Comparison of ENCODE assay signal across 9 mouse cellular contexts in genomic region chr17:24937266-24937665, GRCm38 (mm10). TPM values are rescaled to one million over a fixed set of nuclear protein-coding genes. Genes with fewer than 3 reads are reported as not detected.
A peak's percentile ranks its signal among the peaks of the same experiment; 100 is the strongest.
DNase-seq lines count a peak whose midpoint lies in the region; ATAC-seq and TF ChIP-seq lines count a peak whose summit lies in the region.
"Had no signal": no experiment of that assay in that cellular context is flagged by ENCODE, and none has a peak within 500 bp of the region (broad histone marks: within the 10 kb centered on the region; RNA-seq: fewer than 3 reads in every experiment).

No protein-coding gene starts in this region.

- in situ Hi-C loops in ES-E14 (cut with MboI; ENCODE audit: low sequenced_read_pairs in 2 of 2, unreplicated experiment in 2 of 2) = no loop called here

- ATAC-seq in heart, embryonic 14.5 days (ENCODE audit: insufficient number of reproducible peaks, insufficient read depth, low FRiP score, low read depth) = no peak
- no peak for ATAC-seq in forebrain, postnatal 0 days

- H3K27ac ChIP-seq in heart, embryonic 14.5 days (replicated peaks in 1 of 2; ENCODE audit: control insufficient read depth in 1 of 2, insufficient read depth in 1 of 2, low read depth in 2 of 2, low read length in 2 of 2) = peak overlapping the region; percentile 63 to 83
- no peak overlapping the region for H3K27ac ChIP-seq in ES-E14 (ENCODE audit: insufficient read depth, low read depth, low read length, poor library complexity, severe bottlenecking)
- H3K27ac ChIP-seq in forebrain, postnatal 0 days (ENCODE audit: low read depth, low read length) = peak overlapping the region; percentile 92
- H3K27ac ChIP-seq in midbrain, embryonic 10.5 days (replicated peaks) = peak overlapping the region; percentile 88

- WGBS in heart, embryonic 14.5 days = 49% methylated on average over 6 of the region's 6 CpGs
- WGBS in forebrain, postnatal 0 days = 43% methylated on average over 6 of the region's 6 CpGs
- 48% methylated on average over 6 of the region's 6 CpGs for WGBS in midbrain, embryonic 10.5 days

- H3K9ac ChIP-seq in heart, embryonic 14.5 days (ENCODE audit: low read length) = peak overlapping the region; percentile 80
- H3K9ac ChIP-seq in ES-E14 (ENCODE audit: insufficient read depth, low read depth, low read length, poor library complexity, severe bottlenecking) = peak overlapping the region; percentile 41; the same call in 1 of the 2 replicates
- H3K9ac ChIP-seq in forebrain, postnatal 0 days = peak overlapping the region; percentile 92

- peak overlapping the region; percentile 68 for H3K4me2 ChIP-seq in heart, embryonic 14.5 days (ENCODE audit: low read length)
- H3K4me2 ChIP-seq in forebrain, postnatal 0 days (ENCODE audit: low read depth) = peak overlapping the region; percentile 68

- peaks cover 6 to 19% of the 10 kb centered on the region in 2 experiments for H3K4me1 ChIP-seq in heart, embryonic 14.5 days (ENCODE audit: control insufficient read depth in 2 of 2, insufficient read depth in 2 of 2, low read length in 2 of 2)
- H3K4me1 ChIP-seq in ES-E14 (ENCODE audit: control insufficient read depth in 2 of 2, insufficient read depth in 2 of 2, low read length in 2 of 2, poor library complexity in 1 of 2) = 0 out of 4 replicates have a peak, but pooled peaks cover 0 to 3% of the 10 kb centered on the region in 2 experiments
- H3K4me1 ChIP-seq in forebrain, postnatal 0 days (ENCODE audit: insufficient read depth) = peaks cover 16% of the 10 kb centered on the region
- H3K4me1 ChIP-seq in midbrain, embryonic 10.5 days = peaks cover 21% of the 10 kb centered on the region

- peaks cover 16% of the 10 kb centered on the region; the same call in 1 of the 2 replicates for H3K36me3 ChIP-seq in heart, embryonic 14.5 days (ENCODE audit: control insufficient read depth, insufficient read depth, low read length)
- H3K36me3 ChIP-seq in ES-E14 (ENCODE audit: control insufficient read depth, insufficient read depth, low read length, poor library complexity, severe bottlenecking) = no peaks in the 10 kb centered on the region; the same call in 1 of the 2 replicates
- peaks cover 3% of the 10 kb centered on the region for H3K36me3 ChIP-seq in forebrain, postnatal 0 days (ENCODE audit: insufficient read depth)
- H3K36me3 ChIP-seq in midbrain, embryonic 10.5 days = peaks cover 30% of the 10 kb centered on the region; the same call in 1 of the 2 replicates

- H3K4me3 ChIP-seq in heart, embryonic 14.5 days (ENCODE audit: control insufficient read depth in 1 of 2, insufficient read depth in 1 of 2, low read depth in 1 of 2, low read length in 2 of 2) = peak overlapping the region; percentile 73 to 80
- H3K4me3 ChIP-seq in ES-E14 (ENCODE audit: insufficient read depth in 1 of 2, low read depth in 1 of 2, low read length in 2 of 2, poor library complexity in 1 of 2, severe bottlenecking in 1 of 2) = peak overlapping the region; percentile 39 to 98
- H3K4me3 ChIP-seq in forebrain, postnatal 0 days (ENCODE audit: low read depth, low read length) = peak overlapping the region; percentile 90
- peak overlapping the region; percentile 91 for H3K4me3 ChIP-seq in midbrain, embryonic 10.5 days

- H3K27me3 ChIP-seq in heart, embryonic 14.5 days (ENCODE audit: control insufficient read depth, insufficient read depth, low read length) = no peaks in the 10 kb centered on the region
- H3K27me3 ChIP-seq in forebrain, postnatal 0 days (ENCODE audit: insufficient read depth, low read length) = no peaks in the 10 kb centered on the region
- no peaks in the 10 kb centered on the region for H3K27me3 ChIP-seq in midbrain, embryonic 10.5 days (ENCODE audit: low read depth, poor library complexity, severe bottlenecking)
- H3K27me3 ChIP-seq: Patski had no signal

- no peaks in the 10 kb centered on the region for H3K9me3 ChIP-seq in heart, embryonic 14.5 days (ENCODE audit: control insufficient read depth, low read length)
- H3K9me3 ChIP-seq in ES-E14 (ENCODE audit: control insufficient read depth, insufficient read depth, low read depth, low read length) = no peaks in the 10 kb centered on the region
- H3K9me3 ChIP-seq in forebrain, postnatal 0 days (ENCODE audit: low read length) = no peaks in the 10 kb centered on the region
- H3K9me3 ChIP-seq in midbrain, embryonic 10.5 days (replicated peaks) = no peaks in the 10 kb centered on the region

- DNase-seq in heart, adult 11 months = no peak
- DNase-seq in ES-E14 (ENCODE audit: low read depth, low spot score) = no peak
- DNase-seq in forebrain, postnatal 0 days = no peak
- no peak for DNase-seq in midbrain, embryonic 10.5 days (ENCODE audit: low spot score)
- no peak for DNase-seq in Muller cell, postnatal 12 days (ENCODE audit: inconsistent ontology term)
- DNase-seq in cerebellum, adult 11 months = no peak
- DNase-seq in kidney, adult 9 months = no peak

- TF ChIP-seq CTCF in forebrain, postnatal 0 days (IDR thresholded peaks at IDR 0.05; ENCODE audit: low read depth) = peak; percentile 47

TF ChIP-seq in ES-E14, 5 proteins besides CTCF, POLR2A, EP300 and RAD21:
- TF ChIP-seq MAFK (IDR thresholded peaks at IDR 0.05; ENCODE audit: insufficient read depth, low read depth, low read length) = no peak
- TF ChIP-seq CHD2 (IDR thresholded peaks at IDR 0.05; ENCODE audit: low read depth, low read length) = no peak
- TF ChIP-seq HCFC1 (IDR thresholded peaks at IDR 0.05; ENCODE audit: borderline replicate concordance, insufficient read depth, low read length) = no peak
- TF ChIP-seq ZC3H11A (IDR thresholded peaks at IDR 0.05; ENCODE audit: borderline replicate concordance, low read depth, low read length) = no peak
- peak; percentile 51; the same call in 1 of the 2 replicates for TF ChIP-seq ZNF384 (IDR thresholded peaks at IDR 0.05; ENCODE audit: low read depth, low read length)
TF ChIP-seq in ES-E14: peak in this region for 1.

RNA-seq across cellular contexts. Expression of gene Mapk8ip3, which starts 0.5 kb away (rescaled TPM):
- polyA plus RNA-seq in heart, embryonic 14.5 days (2014; fragmentation: Nextera tagmentation; extraction: Ambion mirVana) = 27.8 and 31.0 TPM in 2 replicates
- total RNA-seq in ES-E14 (2012; rRNA removed) = 55.7 and 63.7 TPM in 2 replicates
- total RNA-seq in forebrain, postnatal 0 days (2014; rRNA removed) = 128 and 151 TPM in 2 replicates
- 50.3 and 65.1 TPM in 2 replicates for polyA plus RNA-seq in forebrain, postnatal 0 days (2015; fragmentation: Nextera tagmentation; extraction: Ambion mirVana)
- polyA plus RNA-seq in midbrain, embryonic 10.5 days (2016; fragmentation: Nextera tagmentation; extraction: Ambion mirVana) = 40.1 and 53.9 TPM in 2 replicates

RNA-seq across cellular contexts. Expression of gene Jpt2, which starts 23.2 kb away (rescaled TPM):
- 62.1 and 63.1 TPM in 2 replicates for polyA plus RNA-seq in heart, embryonic 14.5 days (2014; fragmentation: Nextera tagmentation; extraction: Ambion mirVana)
- 90.3 and 105 TPM in 2 replicates for total RNA-seq in ES-E14 (2012; rRNA removed)
- total RNA-seq in forebrain, postnatal 0 days (2014; rRNA removed) = 52.3 and 64.7 TPM in 2 replicates
- polyA plus RNA-seq in forebrain, postnatal 0 days (2015; fragmentation: Nextera tagmentation; extraction: Ambion mirVana) = 46.2 and 58.4 TPM in 2 replicates
- polyA plus RNA-seq in midbrain, embryonic 10.5 days (2016; fragmentation: Nextera tagmentation; extraction: Ambion mirVana) = 442 and 466 TPM in 2 replicates

RNA-seq across cellular contexts. Expression of gene Nme3, which starts 41.0 kb away (rescaled TPM):
- 39.4 and 43.9 TPM in 2 replicates for polyA plus RNA-seq in heart, embryonic 14.5 days (2014; fragmentation: Nextera tagmentation; extraction: Ambion mirVana)
- total RNA-seq in ES-E14 (2012; rRNA removed) = 59.4 and 84.1 TPM in 2 replicates
- 60.1 and 75.7 TPM in 2 replicates for total RNA-seq in forebrain, postnatal 0 days (2014; rRNA removed)
- polyA plus RNA-seq in forebrain, postnatal 0 days (2015; fragmentation: Nextera tagmentation; extraction: Ambion mirVana) = 74.7 and 81.0 TPM in 2 replicates
- 46.2 and 47.0 TPM in 2 replicates for polyA plus RNA-seq in midbrain, embryonic 10.5 days (2016; fragmentation: Nextera tagmentation; extraction: Ambion mirVana)

RNA-seq across cellular contexts. Expression of gene Mrps34, which starts 42.4 kb away (rescaled TPM):
- 82.1 and 82.8 TPM in 2 replicates for polyA plus RNA-seq in heart, embryonic 14.5 days (2014; fragmentation: Nextera tagmentation; extraction: Ambion mirVana)
- 36.1 and 39.6 TPM in 2 replicates for total RNA-seq in ES-E14 (2012; rRNA removed)
- total RNA-seq in forebrain, postnatal 0 days (2014; rRNA removed) = 39.5 and 45.5 TPM in 2 replicates
- 128 and 138 TPM in 2 replicates for polyA plus RNA-seq in forebrain, postnatal 0 days (2015; fragmentation: Nextera tagmentation; extraction: Ambion mirVana)
- 94.7 and 98.1 TPM in 2 replicates for polyA plus RNA-seq in midbrain, embryonic 10.5 days (2016; fragmentation: Nextera tagmentation; extraction: Ambion mirVana)

RNA-seq across cellular contexts. Expression of gene Eme2, which starts 42.4 kb away (rescaled TPM):
- polyA plus RNA-seq in heart, embryonic 14.5 days (2014; fragmentation: Nextera tagmentation; extraction: Ambion mirVana) = 14.7 and 16.0 TPM in 2 replicates
- total RNA-seq in ES-E14 (2012; rRNA removed) = 21.8 and 33.7 TPM in 2 replicates
- total RNA-seq in forebrain, postnatal 0 days (2014; rRNA removed) = 35.6 and 36.6 TPM in 2 replicates
- polyA plus RNA-seq in forebrain, postnatal 0 days (2015; fragmentation: Nextera tagmentation; extraction: Ambion mirVana) = 14.7 and 17.9 TPM in 2 replicates
- polyA plus RNA-seq in midbrain, embryonic 10.5 days (2016; fragmentation: Nextera tagmentation; extraction: Ambion mirVana) = 28.9 and 33.9 TPM in 2 replicates

Comparison
In these comparisons a context has a peak if more than half of its experiments do, and no peak if none do; other contexts are left out.
1. H3K9ac ChIP-seq: peak in every context shown above with its lines; median percentile 92 in forebrain, postnatal 0 days; 80 in heart, embryonic 14.5 days; 41 in ES-E14.